Mouse (Mus musculus): ENCODE measurements around the gene Aqp9.

GRCm38 (mm10) chr9:71128911-71129310 lies 39.6 kb downstream of the Aqp9 start:
- peak; percentile 74 for TF ChIP-seq CTCF (IDR thresholded peaks at IDR 0.05; ENCODE audit: low read depth)
- TF ChIP-seq EP300 (IDR thresholded peaks at IDR 0.05; ENCODE audit: low read depth): no peak
